Mouse (Mus musculus) forebrain, embryonic 12.5 days (tissue): ENCODE measurements around the gene Gm10490. TPM values are rescaled to one million over a fixed set of nuclear protein-coding genes. Genes with fewer than 3 reads are reported as not detected.
"Not testable (repeated sequence)": the region's sequence is repeated elsewhere in the genome, so short reads cannot be mapped to it uniquely, and the experiment has no call there.

ENCODE experiments used
- ATAC-seq: fragments of 200-750 bp; cut with Nextera tagmentation; 2 replicates; pipeline ENCODE4 v1.8.0; 2017; ENCODE audit warnings: moderate TSS enrichment; ENCODE audit not compliant: low FRiP score
- H3K27ac ChIP-seq: fragments of 300-500 bp; sonication (generic); 2 replicates; pipeline ENCODE4 v1.5.1; 2016; ENCODE audit warnings: mild to moderate bottlenecking
- H3K27me3 ChIP-seq: fragments of 300-500 bp; sonication (generic); 2 replicates; pipeline ENCODE4 v1.6.1; 2016; ENCODE audit warnings: mild to moderate bottlenecking
- H3K36me3 ChIP-seq: fragments of 300-500 bp; sonication (generic); replicated peaks from 2 replicates; pipeline ENCODE4 v1.6.1; 2016; ENCODE audit warnings: mild to moderate bottlenecking
- H3K4me1 ChIP-seq: fragments of 300-500 bp; sonication (generic); 2 replicates; pipeline ENCODE4 v1.6.1; 2016
- H3K4me2 ChIP-seq: fragments of 300-500 bp; sonication (generic); 2 replicates; pipeline ENCODE4 v1.6.1; 2016; ENCODE audit warnings: mild to moderate bottlenecking, moderate library complexity
- H3K4me3 ChIP-seq: fragments of 300-500 bp; sonication (generic); replicated peaks from 2 replicates; pipeline ENCODE4 v1.5.1; 2016; ENCODE audit warnings: mild to moderate bottlenecking
- H3K9ac ChIP-seq: fragments of 300-500 bp; sonication (generic); 2 replicates; pipeline ENCODE4 v1.6.1; 2016; ENCODE audit warnings: mild to moderate bottlenecking
- H3K9me3 ChIP-seq: fragments of 300-500 bp; sonication (generic); 2 replicates; pipeline ENCODE4 v1.6.1; 2016
- WGBS: fragments of 180-500 bp; shearing (Covaris S2); methylation state at CpG from one replicate; pipeline ENCODE4 v1.1.7; 2016; 5-methylcytosine and 5-hydroxymethylcytosine counted together
- polyA plus RNA-seq: library from polyadenylated mRNA; unstranded; fragments of >200 nt; fragmentation: Nextera tagmentation; extraction: Ambion mirVana; gene quantifications from 2 replicates; pipeline ENCODE4 v1.2.1, GENCODE M21; 2016

The Gm10490 gene
- polyA plus RNA-seq, 1 experiment from 2014 or later, result not detected

- H3K4me1 ChIP-seq, result peaks cover 10% of the 10 kb centered on the region
- H3K4me2 ChIP-seq, result peak overlapping the region; percentile 58
- peak overlapping the region; percentile 57 for H3K4me3 ChIP-seq
- no peaks in the 10 kb centered on the region for H3K27me3 ChIP-seq
- H3K9ac ChIP-seq, result peak overlapping the region; percentile 56
- no peaks in the 10 kb centered on the region for H3K9me3 ChIP-seq
- WGBS, result 26% methylated on average over 13 of the region's 13 CpGs
- ATAC-seq, result no peak
- H3K36me3 ChIP-seq, result peaks cover 23% of the 10 kb centered on the region
- H3K27ac ChIP-seq, result no peak overlapping the region
These were observed 11.1 kb upstream of the Gm10490 start for GRCm38 (mm10) chrX:7898211-7898610.

- Histone ChIP-seq H3K9me3 (no peaks in the 10 kb centered on the region), H3K9ac (peak within 1 kb of the TSS; percentile 56), H3K27ac (peak within 1 kb of the TSS; percentile 86), H3K4me2 (peak within 1 kb of the TSS; percentile 58), H3K36me3 (peaks cover 21% of the 10 kb centered on the region), H3K27me3 (no peaks in the 10 kb centered on the region), H3K4me1 (peaks cover 10% of the 10 kb centered on the region), H3K4me3 (peak within 1 kb of the TSS; percentile 57)
- 16% methylated on average over 62 of the region's 62 CpGs for WGBS
- ATAC-seq, result peak; percentile 99
These were observed 10.2 kb upstream of the Gm10490 start, which contains the start of the genes Pqbp1 and Timm17b for GRCm38 (mm10) chrX:7898880-7899874. Pqbp1 (minus strand) TSS chrX:7899269. Timm17b (plus strand) TSS chrX:7899357.

DNA sequence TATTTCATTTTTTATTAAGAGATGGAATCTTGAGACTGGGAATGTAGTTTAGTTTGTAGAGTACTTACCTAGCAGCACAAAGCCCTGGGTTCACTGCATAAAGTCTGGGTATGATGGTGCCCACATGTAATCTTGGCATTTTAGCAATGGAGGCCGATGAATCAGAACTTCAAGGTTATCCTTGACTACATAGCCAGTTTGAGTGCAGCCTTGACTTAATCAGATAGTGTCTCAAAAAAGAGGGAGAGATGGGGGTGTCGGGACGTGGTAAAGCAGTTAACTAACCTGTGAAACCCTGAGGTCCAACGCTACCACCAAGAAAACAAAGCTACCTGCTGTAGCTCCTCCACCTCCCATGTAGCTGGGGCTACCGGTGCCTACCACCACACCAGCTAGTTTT lies 4.9 kb upstream of the Gm10490 start:
- H3K27ac ChIP-seq, result no peak overlapping the region
- H3K27me3 ChIP-seq, result no peaks in the 10 kb centered on the region
- H3K36me3 ChIP-seq, result peaks cover 15% of the 10 kb centered on the region
- no peak overlapping the region for H3K4me2 ChIP-seq
- no peak for ATAC-seq
- H3K9me3 ChIP-seq, result no peaks in the 10 kb centered on the region
- WGBS, result 94% methylated on average over 5 of the region's 5 CpGs
- H3K9ac ChIP-seq, result no peak overlapping the region
- peaks cover 4% of the 10 kb centered on the region for H3K4me1 ChIP-seq
- H3K4me3 ChIP-seq, result no peak overlapping the region

DNA sequence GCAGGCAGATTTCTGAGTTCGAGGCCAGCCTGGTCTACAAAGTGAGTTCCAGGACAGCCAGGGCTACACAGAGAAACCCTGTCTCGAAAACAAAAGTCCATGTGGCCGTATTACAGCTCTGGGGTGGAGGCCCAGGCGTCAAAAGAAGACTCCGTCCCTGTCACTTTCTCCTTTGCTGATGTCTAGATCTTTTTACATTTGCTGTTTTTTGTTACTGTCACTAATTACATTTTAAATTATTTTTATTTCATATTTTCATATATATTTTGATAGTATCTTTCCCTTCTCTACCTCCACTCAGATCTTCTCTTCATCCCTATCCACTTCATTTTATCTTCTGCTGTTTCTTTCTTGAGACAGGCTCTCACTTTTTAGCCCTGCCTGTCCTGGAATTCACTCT lies 1.6 kb upstream of the Gm10490 start, which contains the start of gene Gm10491:
TSS of gene Gm10491 (minus strand) at position 101 of the 400 bp plus-strand sequence.
- Histone ChIP-seq H3K9me3 (no peaks in the 10 kb centered on the region), H3K4me3 (no peak within 1 kb of the TSS), H3K27me3 (no peaks in the 10 kb centered on the region), H3K4me1 (peaks cover 4% of the 10 kb centered on the region; the same call in 1 of the 2 replicates), H3K27ac (no peak within 1 kb of the TSS), H3K4me2 (no peak within 1 kb of the TSS), H3K9ac (no peak within 1 kb of the TSS), H3K36me3 (peaks cover 14% of the 10 kb centered on the region)
- 87% methylated on average over 5 of the region's 5 CpGs for WGBS
- ATAC-seq, result no peak

GRCm38 (mm10) chrX:7910473-7910872 lies 1.1 kb downstream of the Gm10490 start:
- Histone ChIP-seq H3K4me2 (no peak overlapping the region), H3K36me3 (peaks cover 10% of the 10 kb centered on the region), H3K4me3 (no peak overlapping the region), H3K27ac (no peak overlapping the region), H3K9ac (no peak overlapping the region), H3K9me3 (no peaks in the 10 kb centered on the region), H3K27me3 (no peaks in the 10 kb centered on the region), H3K4me1 (peaks cover 4% of the 10 kb centered on the region; the same call in 1 of the 2 replicates)
- 46% methylated on average over 6 of the region's 6 CpGs for WGBS
- peak; percentile 55; the same call in 1 of the 2 replicates for ATAC-seq

DNA sequence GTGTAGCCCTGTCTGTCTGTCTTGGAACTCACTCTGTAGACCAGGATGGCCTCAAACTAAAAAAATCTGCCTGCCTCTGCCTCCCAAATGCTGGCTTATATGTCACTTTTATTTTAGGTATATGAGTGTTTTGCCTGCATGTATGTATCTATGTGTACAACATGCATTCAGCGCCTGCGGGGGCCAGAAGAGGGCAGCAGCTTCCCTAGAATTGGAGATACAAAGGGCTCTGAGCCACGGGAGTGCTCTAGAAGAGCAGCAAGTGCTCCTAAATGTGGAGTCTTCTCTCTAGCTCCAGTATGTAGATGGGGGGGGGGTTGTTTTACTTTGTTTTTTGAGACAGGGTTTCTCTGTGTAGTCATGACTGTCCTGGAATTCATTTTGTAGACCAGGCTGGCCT lies 6.3 kb downstream of the Gm10490 start:
- H3K36me3 ChIP-seq, H3K27ac ChIP-seq, H3K9me3 ChIP-seq, H3K4me1 ChIP-seq, ATAC-seq, H3K4me2 ChIP-seq, H3K9ac ChIP-seq, H3K27me3 ChIP-seq, H3K4me3 ChIP-seq: not testable (repeated sequence)
- 28% methylated on average over 3 of the region's 3 CpGs for WGBS

DNA sequence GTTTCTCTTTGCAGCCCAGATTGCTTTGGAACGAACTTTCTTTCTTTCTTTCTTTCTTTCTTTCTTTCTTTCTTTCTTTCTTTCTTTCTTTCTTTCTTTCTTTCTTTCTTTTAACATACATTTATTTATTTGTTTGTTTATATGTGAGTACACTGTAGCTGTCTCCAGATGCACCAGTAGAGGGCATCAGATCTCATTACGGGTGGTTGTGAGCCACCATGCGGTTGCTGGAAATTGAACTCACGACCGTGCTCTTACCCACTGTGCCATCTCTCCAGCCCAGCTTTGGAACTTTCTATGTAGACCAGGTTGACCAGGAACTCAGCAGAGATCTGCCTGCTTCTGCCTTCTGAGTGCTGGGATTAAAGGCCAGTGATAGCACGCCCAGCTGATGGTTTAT lies 8.6 kb downstream of the Gm10490 start:
- H3K4me3 ChIP-seq, H3K27ac ChIP-seq, H3K9ac ChIP-seq, H3K9me3 ChIP-seq, H3K4me1 ChIP-seq, H3K4me2 ChIP-seq, ATAC-seq, H3K36me3 ChIP-seq: not testable (repeated sequence)
- H3K27me3 ChIP-seq, result peaks cover 20% of the 10 kb centered on the region
- WGBS, result 78% methylated on average over 6 of the region's 6 CpGs

DNA sequence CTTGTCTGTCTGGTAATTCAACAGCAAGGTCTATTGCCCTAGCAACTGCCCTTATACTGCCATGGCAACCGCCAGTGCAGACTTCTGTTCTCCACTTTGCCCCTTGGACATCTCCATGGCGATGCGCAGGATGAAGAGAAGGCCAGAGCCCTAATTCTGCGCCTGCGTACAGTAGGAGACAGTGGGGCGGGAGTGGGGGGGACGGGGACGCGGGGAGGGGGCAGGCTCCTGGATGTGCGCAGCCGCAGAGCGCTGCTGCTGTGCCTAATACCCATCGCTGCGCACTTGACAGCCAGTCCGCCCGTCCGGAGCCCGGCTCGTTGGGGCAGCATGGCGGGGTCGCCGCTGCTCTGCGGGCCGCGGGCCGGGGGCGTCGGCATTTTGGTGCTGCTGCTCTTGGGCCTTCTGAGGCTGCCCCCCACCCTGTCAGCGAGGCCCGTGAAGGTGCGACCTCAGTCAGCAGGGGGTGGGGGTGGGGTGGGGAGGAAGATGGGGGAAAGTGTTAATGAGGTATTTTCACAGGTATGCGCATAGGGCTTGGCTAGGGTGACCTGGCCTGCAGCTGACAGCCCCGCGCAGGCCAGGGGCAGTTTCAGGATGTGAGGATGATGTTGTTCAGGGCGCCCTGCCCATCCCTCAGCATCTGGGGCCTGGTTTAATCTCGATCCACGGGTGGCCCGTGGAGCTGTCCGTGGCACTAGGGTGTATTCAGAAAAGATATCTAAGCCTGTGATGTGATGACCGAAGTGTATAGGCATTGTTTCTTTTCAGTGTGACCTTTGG lies 10.4 kb downstream of the Gm10490 start, which contains the start of gene Pcsk1n:
TSS of gene Pcsk1n (plus strand) at position 222 of the 783 bp plus-strand sequence.
- H3K4me1 ChIP-seq, result peaks cover 7% of the 10 kb centered on the region; the same call in 1 of the 2 replicates
- peak within 1 kb of the TSS; percentile 44 for H3K4me3 ChIP-seq
- H3K27me3 ChIP-seq, result peaks cover 33% of the 10 kb centered on the region
- H3K27ac ChIP-seq, result peak within 1 kb of the TSS; percentile 75
- peak; percentile 89 for ATAC-seq
- WGBS, result 20% methylated on average over 36 of the region's 40 CpGs
- H3K9ac ChIP-seq, result peak within 1 kb of the TSS; percentile 50
- H3K4me2 ChIP-seq, result peak within 1 kb of the TSS; percentile 56
- no peaks in the 10 kb centered on the region for H3K36me3 ChIP-seq
- H3K9me3 ChIP-seq, result no peaks in the 10 kb centered on the region

GRCm38 (mm10) chrX:7922032-7922431 lies 12.7 kb downstream of the Gm10490 start:
- Histone ChIP-seq H3K27me3 (peaks cover 41% of the 10 kb centered on the region), H3K4me2 (peak overlapping the region; percentile 56), H3K4me3 (peak overlapping the region; percentile 37), H3K4me1 (peaks cover 7% of the 10 kb centered on the region; the same call in 1 of the 2 replicates), H3K9ac (peak overlapping the region; percentile 47), H3K27ac (no peak overlapping the region), H3K9me3 (no peaks in the 10 kb centered on the region), H3K36me3 (no peaks in the 10 kb centered on the region)
- no peak for ATAC-seq
- WGBS, result 6% methylated on average over 37 of the region's 48 CpGs

DNA sequence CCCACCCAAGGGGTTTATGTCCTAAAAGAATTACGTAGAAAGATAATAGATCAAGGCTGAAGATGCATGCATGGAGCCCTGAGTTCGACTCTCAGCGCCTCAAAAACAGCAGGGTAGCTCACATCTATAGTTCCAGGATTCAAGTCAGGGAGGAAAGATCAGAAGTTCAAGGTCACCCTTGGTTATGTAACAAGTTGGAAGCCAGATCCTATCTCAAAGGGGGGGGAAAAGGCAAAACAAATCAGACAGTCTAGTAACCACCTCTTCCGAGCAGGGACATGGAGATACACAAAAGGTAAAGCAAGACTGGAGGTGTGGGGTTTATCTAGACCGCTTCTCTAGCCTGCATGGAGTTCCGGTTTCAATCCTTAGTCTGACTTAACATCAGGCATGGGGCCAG lies 16.9 kb downstream of the Gm10490 start:
- Histone ChIP-seq H3K9me3 (0 out of 2 replicates have a peak, but pooled peaks cover 3% of the 10 kb centered on the region), H3K27me3 (peaks cover 52% of the 10 kb centered on the region), H3K9ac (no peak overlapping the region), H3K4me2 (no peak overlapping the region), H3K4me3 (no peak overlapping the region), H3K4me1 (peaks cover 7% of the 10 kb centered on the region; the same call in 1 of the 2 replicates), H3K27ac (no peak overlapping the region), H3K36me3 (peaks cover 13% of the 10 kb centered on the region)
- ATAC-seq, result no peak
- 76% methylated on average over 6 of the region's 6 CpGs for WGBS

- H3K4me3 ChIP-seq, result no peak overlapping the region
- peaks cover 21% of the 10 kb centered on the region for H3K36me3 ChIP-seq
- no peak overlapping the region for H3K4me2 ChIP-seq
- H3K4me1 ChIP-seq, result peaks cover 5% of the 10 kb centered on the region; the same call in 1 of the 2 replicates
- H3K9ac ChIP-seq, result no peak overlapping the region
- no peak overlapping the region for H3K27ac ChIP-seq
- H3K9me3 ChIP-seq, result 0 out of 2 replicates have a peak, but pooled peaks cover 3% of the 10 kb centered on the region
- no peak for ATAC-seq
- 23% methylated on average over 10 of the region's 10 CpGs for WGBS
- H3K27me3 ChIP-seq, result peaks cover 46% of the 10 kb centered on the region
These were observed 17.8 kb downstream of the Gm10490 start for GRCm38 (mm10) chrX:7927116-7927515.
